Mouse (Mus musculus): Measurements from ENCODE around the gene Prm2. TPM values are rescaled to one million over a fixed set of nuclear protein-coding genes. Genes with fewer than 3 reads are reported as not detected.
A peak's percentile ranks its signal among the peaks of the same experiment; 100 is the strongest.

Prm2 gene
- polyA plus RNA-seq, 1 experiment, result not detected

DNA sequence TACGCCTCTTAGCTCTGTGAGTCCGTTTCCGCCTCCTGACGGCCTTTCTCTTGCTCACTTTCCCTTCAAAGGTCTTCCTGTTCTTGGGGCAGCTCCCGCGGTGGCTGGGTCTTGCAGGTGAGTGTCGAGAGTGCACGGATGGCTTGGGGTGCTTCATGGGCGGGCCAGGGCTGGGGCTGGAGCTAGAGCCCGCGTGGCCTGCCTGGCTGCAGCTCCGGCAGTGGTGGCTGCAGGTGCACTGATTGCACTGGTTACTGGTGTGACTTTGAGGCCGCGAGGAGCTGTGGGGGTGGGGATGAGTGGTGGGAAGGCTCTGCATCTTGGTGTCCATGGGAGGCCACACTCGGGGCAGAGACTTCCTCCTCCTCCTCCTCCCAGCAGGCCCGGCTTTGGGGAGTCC lies 7.7 kb downstream of the Prm2 start, which contains the start of gene Tnp2:
Gene Tnp2 (minus strand): TSS at position 390 of the 400 bp plus-strand sequence.
- Histone ChIP-seq H3K4me2 (ENCODE audit: low read depth) (no peak within 1 kb of the TSS), H3K27me3 (ENCODE audit: control insufficient read depth, insufficient read depth, insufficient read length) (no peaks in the 10 kb centered on the region), H3ac (ENCODE audit: control insufficient read depth, insufficient read length) (no peak within 1 kb of the TSS), H3K36me3 (ENCODE audit: control insufficient read depth, insufficient read depth) (no peaks in the 10 kb centered on the region), H3K4me3 (no peak within 1 kb of the TSS), H3K79me2 (ENCODE audit: control insufficient read depth, insufficient read depth) (peaks cover 3% of the 10 kb centered on the region)
- no peak for TF ChIP-seq MYOD1 (IDR thresholded peaks at IDR 0.05; ENCODE audit: control insufficient read depth in 1 of 3, insufficient read length in 2 of 3, low read depth in 2 of 3)
- TF ChIP-seq TCF3 (IDR thresholded peaks at IDR 0.05; ENCODE audit: insufficient read length, low read depth), result no peak
- TF ChIP-seq MYOG (IDR thresholded peaks at IDR 0.05; ENCODE audit: control insufficient read depth in 1 of 3, insufficient read depth in 1 of 3, insufficient read length in 2 of 3, low read depth in 2 of 3), result no peak
- no peak for TF ChIP-seq REST (IDR thresholded peaks at IDR 0.05; ENCODE audit: insufficient read depth, insufficient read length)
- no peak for TF ChIP-seq MAX (IDR thresholded peaks at IDR 0.05; ENCODE audit: low read depth)
- TF ChIP-seq USF1 (IDR thresholded peaks at IDR 0.05; ENCODE audit: low read depth), result no peak
- no peak for TF ChIP-seq POLR2AphosphoS2 (IDR thresholded peaks at IDR 0.05; ENCODE audit: insufficient read length, low read depth)
- TF ChIP-seq SRF (IDR thresholded peaks at IDR 0.05; ENCODE audit: control insufficient read depth, insufficient read length, low read depth), result no peak
- no peak for TF ChIP-seq POLR2A (IDR thresholded peaks at IDR 0.05; ENCODE audit: insufficient read length, low read depth)
- TF ChIP-seq E2F4 (IDR thresholded peaks at IDR 0.05; ENCODE audit: insufficient read depth), result no peak
- no peak for TF ChIP-seq TCF12 (IDR thresholded peaks at IDR 0.05; ENCODE audit: insufficient read depth, poor library complexity, severe bottlenecking)
- TF ChIP-seq CEBPB (IDR thresholded peaks at IDR 0.05; ENCODE audit: insufficient read depth, poor library complexity, severe bottlenecking), result no peak

DNA sequence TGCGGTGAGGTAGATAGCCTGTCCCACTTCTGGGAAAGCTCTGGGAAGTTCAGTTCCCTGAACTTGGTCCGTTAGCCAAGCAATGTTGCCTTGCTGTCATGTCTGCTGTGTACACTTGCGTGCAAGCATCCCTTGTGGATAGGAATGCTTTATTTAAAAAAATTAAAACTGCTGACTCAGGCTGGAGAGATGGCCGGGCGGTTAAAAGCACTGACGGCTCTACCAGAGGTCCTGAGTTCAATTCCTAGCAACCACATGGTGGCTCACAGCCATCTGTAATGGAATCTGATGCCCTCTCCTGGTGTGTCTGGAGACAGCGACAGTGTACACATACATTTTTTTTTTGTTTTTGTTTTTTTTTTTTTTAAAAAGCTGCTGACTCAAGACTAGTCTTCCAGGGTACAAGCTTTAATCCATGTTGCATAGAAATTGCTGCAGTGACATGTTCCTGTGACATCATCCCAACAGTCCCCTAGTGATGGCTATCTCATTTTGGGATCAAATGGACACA lies 8.3 kb downstream of the Prm2 start:
- H3K36me3 ChIP-seq (ENCODE audit: control insufficient read depth, insufficient read depth), result no peaks in the 10 kb centered on the region
- TF ChIP-seq REST (IDR thresholded peaks at IDR 0.05; ENCODE audit: insufficient read depth, insufficient read length) (no peak), CEBPB (IDR thresholded peaks at IDR 0.05; ENCODE audit: insufficient read depth, poor library complexity, severe bottlenecking) (no peak), SRF (IDR thresholded peaks at IDR 0.05; ENCODE audit: control insufficient read depth, insufficient read length, low read depth) (no peak), MYOD1 (IDR thresholded peaks at IDR 0.05; ENCODE audit: control insufficient read depth in 1 of 3, insufficient read length in 2 of 3, low read depth in 2 of 3) (no peak), MAX (IDR thresholded peaks at IDR 0.05; ENCODE audit: low read depth) (no peak), TCF3 (IDR thresholded peaks at IDR 0.05; ENCODE audit: insufficient read length, low read depth) (no peak), POLR2A (IDR thresholded peaks at IDR 0.05; ENCODE audit: insufficient read length, low read depth) (no peak), E2F4 (IDR thresholded peaks at IDR 0.05; ENCODE audit: insufficient read depth) (no peak), TCF12 (IDR thresholded peaks at IDR 0.05; ENCODE audit: insufficient read depth, poor library complexity, severe bottlenecking) (no peak)
- H3K27me3 ChIP-seq (ENCODE audit: control insufficient read depth, insufficient read depth, insufficient read length), result no peaks in the 10 kb centered on the region
- H3ac ChIP-seq (ENCODE audit: control insufficient read depth, insufficient read length), result no peak overlapping the region
- H3K4me3 ChIP-seq, result no peak overlapping the region
- H3K4me2 ChIP-seq (ENCODE audit: low read depth), result no peak overlapping the region
- peaks cover 5% of the 10 kb centered on the region for H3K79me2 ChIP-seq (ENCODE audit: control insufficient read depth, insufficient read depth)

- TF ChIP-seq POLR2AphosphoS2 (IDR thresholded peaks at IDR 0.05; ENCODE audit: insufficient read length, low read depth), result no peak
- TF ChIP-seq SRF (IDR thresholded peaks at IDR 0.05; ENCODE audit: control insufficient read depth, insufficient read length, low read depth), result no peak
- no peak for TF ChIP-seq MYOG (IDR thresholded peaks at IDR 0.05; ENCODE audit: control insufficient read depth in 1 of 3, insufficient read depth in 1 of 3, insufficient read length in 2 of 3, low read depth in 2 of 3)
- TF ChIP-seq TCF12 (IDR thresholded peaks at IDR 0.05; ENCODE audit: insufficient read depth, poor library complexity, severe bottlenecking), result no peak
- no peak for TF ChIP-seq USF1 (IDR thresholded peaks at IDR 0.05; ENCODE audit: low read depth)
- no peak for TF ChIP-seq REST (IDR thresholded peaks at IDR 0.05; ENCODE audit: insufficient read depth, insufficient read length)
- no peak for TF ChIP-seq CEBPB (IDR thresholded peaks at IDR 0.05; ENCODE audit: insufficient read depth, poor library complexity, severe bottlenecking)
- TF ChIP-seq E2F4 (IDR thresholded peaks at IDR 0.05; ENCODE audit: insufficient read depth), result no peak
- TF ChIP-seq MYOD1 (IDR thresholded peaks at IDR 0.05; ENCODE audit: control insufficient read depth in 1 of 3, insufficient read length in 2 of 3, low read depth in 2 of 3), result no peak
- no peak for TF ChIP-seq POLR2A (IDR thresholded peaks at IDR 0.05; ENCODE audit: insufficient read length, low read depth)
- TF ChIP-seq TCF3 (IDR thresholded peaks at IDR 0.05; ENCODE audit: insufficient read length, low read depth), result no peak
- H3K4me3 ChIP-seq, result peak overlapping the region; percentile 64
- H3K36me3 ChIP-seq (ENCODE audit: control insufficient read depth, insufficient read depth), result no peaks in the 10 kb centered on the region
- H3K4me2 ChIP-seq (ENCODE audit: low read depth), result peak overlapping the region; percentile 6
- H3K79me2 ChIP-seq (ENCODE audit: control insufficient read depth, insufficient read depth), result peaks cover 5% of the 10 kb centered on the region
- H3K27me3 ChIP-seq (ENCODE audit: control insufficient read depth, insufficient read depth, insufficient read length), result no peaks in the 10 kb centered on the region
- no peak overlapping the region for H3ac ChIP-seq (ENCODE audit: control insufficient read depth, insufficient read length)
These were observed 9.0 kb downstream of the Prm2 start for GRCm38 (mm10) chr16:10786782-10787547.

GRCm38 (mm10) chr16:10786288-10786687 lies 9.6 kb downstream of the Prm2 start:
- Histone ChIP-seq H3ac (ENCODE audit: control insufficient read depth, insufficient read length) (peak overlapping the region; percentile 57), H3K36me3 (ENCODE audit: control insufficient read depth, insufficient read depth) (no peaks in the 10 kb centered on the region), H3K4me2 (ENCODE audit: low read depth) (peak overlapping the region; percentile 99), H3K79me2 (ENCODE audit: control insufficient read depth, insufficient read depth) (peaks cover 5% of the 10 kb centered on the region), H3K4me3 (peak overlapping the region; percentile 64), H3K27me3 (ENCODE audit: control insufficient read depth, insufficient read depth, insufficient read length) (no peaks in the 10 kb centered on the region)
- no peak for TF ChIP-seq TCF12 (IDR thresholded peaks at IDR 0.05; ENCODE audit: insufficient read depth, poor library complexity, severe bottlenecking)
- TF ChIP-seq E2F4 (IDR thresholded peaks at IDR 0.05; ENCODE audit: insufficient read depth), result no peak
- TF ChIP-seq SRF (IDR thresholded peaks at IDR 0.05; ENCODE audit: control insufficient read depth, insufficient read length, low read depth), result no peak
- no peak for TF ChIP-seq REST (IDR thresholded peaks at IDR 0.05; ENCODE audit: insufficient read depth, insufficient read length)
- TF ChIP-seq POLR2A (IDR thresholded peaks at IDR 0.05; ENCODE audit: insufficient read length, low read depth), result no peak
- TF ChIP-seq MYOD1 (IDR thresholded peaks at IDR 0.05; ENCODE audit: control insufficient read depth in 1 of 3, insufficient read length in 2 of 3, low read depth in 2 of 3), result no peak
- TF ChIP-seq MAX (IDR thresholded peaks at IDR 0.05; ENCODE audit: low read depth), result no peak
- TF ChIP-seq MYOG (IDR thresholded peaks at IDR 0.05; ENCODE audit: control insufficient read depth in 1 of 3, insufficient read depth in 1 of 3, insufficient read length in 2 of 3, low read depth in 2 of 3), result no peak
- no peak for TF ChIP-seq POLR2AphosphoS2 (IDR thresholded peaks at IDR 0.05; ENCODE audit: insufficient read length, low read depth)
- no peak for TF ChIP-seq USF1 (IDR thresholded peaks at IDR 0.05; ENCODE audit: low read depth)
- no peak for TF ChIP-seq TCF3 (IDR thresholded peaks at IDR 0.05; ENCODE audit: insufficient read length, low read depth)
- no peak for TF ChIP-seq CEBPB (IDR thresholded peaks at IDR 0.05; ENCODE audit: insufficient read depth, poor library complexity, severe bottlenecking)
